Mouse (Mus musculus) cerebellum, adult 9-10 months (tissue): ENCODE data around the gene Klrb1f.
"Not testable (repeated sequence)": the region's sequence is repeated elsewhere in the genome, so short reads cannot be mapped to it uniquely, and the experiment has no call there.

Experiments
- DNase-seq: peaks from one replicate; pipeline ENCODE4 v3.0.0; 2022

The Klrb1f gene

GRCm38 (mm10) chr6:129049596-129050251, 4.0 kb downstream of the Klrb1f start:
- DNase-seq, result no peak

- no peak for DNase-seq
Measured at GRCm38 (mm10) chr6:129051086-129051485, 5.4 kb downstream of the Klrb1f start.

- DNase-seq, result no peak
Measured at GRCm38 (mm10) chr6:129051731-129052130, 6.0 kb downstream of the Klrb1f start.

GRCm38 (mm10) chr6:129056237-129056636, 10.5 kb downstream of the Klrb1f start:
- DNase-seq, result no peak

GRCm38 (mm10) chr6:129058013-129058412, 12.3 kb downstream of the Klrb1f start:
- DNase-seq, result no peak

DNA sequence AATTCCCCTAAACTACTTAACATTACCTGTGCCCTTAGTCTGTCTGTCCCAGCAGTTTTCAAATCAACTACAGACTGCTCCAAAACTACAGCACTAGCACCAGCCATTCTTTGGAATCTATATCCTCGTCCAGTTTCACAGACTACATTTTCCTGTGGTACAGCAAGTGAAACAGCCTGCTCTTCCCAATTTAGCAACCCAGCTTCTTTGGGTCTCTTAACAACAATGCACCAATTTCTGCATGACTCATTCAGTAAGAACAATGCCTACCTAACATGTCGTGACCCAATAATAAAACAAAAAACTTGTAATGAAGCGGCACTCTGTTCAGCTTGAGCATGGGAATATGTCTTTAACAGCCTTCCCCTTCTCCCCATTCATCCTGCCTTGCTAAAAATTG, 19.7 kb downstream of the Klrb1f start:
- no peak for DNase-seq

GRCm38 (mm10) chr6:129065857-129066256, 20.2 kb downstream of the Klrb1f start:
- DNase-seq, result no peak

- DNase-seq, result no peak
Measured at GRCm38 (mm10) chr6:129066530-129066929, 20.8 kb downstream of the Klrb1f start.

DNA sequence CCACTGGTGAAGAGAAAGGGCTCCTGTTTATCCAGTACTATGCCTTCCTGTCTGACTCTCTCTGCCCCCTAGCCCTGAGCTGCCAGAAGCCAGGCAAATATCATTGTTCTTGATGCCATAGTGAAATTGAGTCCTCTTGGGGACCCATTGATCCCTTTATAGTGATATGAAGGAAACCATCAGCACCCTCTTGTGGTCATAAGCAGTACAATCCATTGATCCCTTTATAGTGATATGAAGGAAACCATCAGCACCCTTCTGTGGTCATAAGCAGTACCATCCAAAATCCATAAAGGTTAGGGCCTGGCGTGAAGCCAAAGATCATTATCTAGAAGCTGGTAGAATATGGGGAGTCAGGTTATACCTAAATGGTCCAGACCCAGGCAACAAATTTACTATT, 21.3 kb downstream of the Klrb1f start:
- DNase-seq, result peak; percentile 9

GRCm38 (mm10) chr6:129085098-129085497, 39.4 kb downstream of the Klrb1f start:
- no peak for DNase-seq

- not testable (repeated sequence) for DNase-seq
Measured at GRCm38 (mm10) chr6:129086031-129086430, 40.3 kb downstream of the Klrb1f start.

GRCm38 (mm10) chr6:129088161-129088560, 42.5 kb downstream of the Klrb1f start:
- no peak for DNase-seq

DNA sequence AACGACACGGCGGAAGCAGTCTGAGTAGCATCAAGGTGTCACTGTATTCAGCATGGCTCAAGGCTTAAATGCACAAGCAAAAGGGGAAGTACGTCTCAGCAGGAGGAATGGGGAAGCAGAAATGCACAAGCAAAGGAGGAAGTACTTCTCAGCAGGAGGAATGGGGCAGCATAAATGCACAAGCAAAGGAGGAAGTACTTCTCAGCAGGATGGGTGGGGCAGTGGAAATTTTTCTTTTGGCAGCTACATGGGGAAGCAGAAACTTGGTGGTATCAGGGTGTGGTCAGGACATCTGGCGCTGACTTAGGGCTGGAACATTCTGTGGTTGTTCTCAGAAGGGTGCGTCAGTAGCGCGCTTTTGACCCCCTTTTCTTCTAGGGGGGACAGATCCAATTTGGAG, 42.9 kb downstream of the Klrb1f start:
- DNase-seq, result not testable (repeated sequence)

DNA sequence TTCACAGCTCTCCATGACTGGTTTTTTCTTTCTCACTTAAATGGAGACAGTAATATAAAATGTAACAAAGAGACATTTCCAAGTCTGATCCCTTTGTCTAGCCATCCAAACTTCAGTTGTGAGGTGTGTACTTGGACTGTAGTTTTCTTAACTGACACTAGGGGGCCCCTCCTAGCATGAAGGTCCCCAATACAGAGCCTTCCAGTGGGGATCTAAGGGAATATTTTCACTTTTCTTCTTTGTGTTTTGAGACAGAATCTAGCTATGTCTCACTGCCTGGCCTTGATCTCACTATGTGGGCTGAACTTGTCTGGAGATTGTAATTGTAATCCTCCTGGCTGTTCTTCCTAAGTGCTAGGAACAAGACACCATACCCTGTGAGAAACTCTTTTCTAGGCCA, 49.5 kb downstream of the Klrb1f start:
- DNase-seq, result peak; percentile 9

DNA sequence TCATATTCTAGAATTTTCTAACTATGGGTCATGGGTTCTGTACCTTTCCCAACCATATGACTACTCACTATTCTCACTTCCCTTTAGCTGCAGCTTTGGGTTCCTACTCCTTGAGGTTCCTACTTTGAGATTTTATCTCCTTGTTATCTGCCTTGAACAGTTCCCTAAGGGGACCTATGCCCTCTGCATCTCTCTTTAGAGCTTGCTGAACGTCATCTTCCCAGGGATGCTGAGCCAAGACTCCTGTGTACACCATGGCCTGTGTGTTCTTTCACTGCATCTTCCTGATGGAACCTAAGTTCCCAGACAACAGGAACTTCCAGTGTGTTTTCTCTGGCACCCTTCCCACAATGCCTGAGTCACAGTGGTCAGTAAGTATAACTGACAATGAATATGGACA, 52.2 kb downstream of the Klrb1f start:
- DNase-seq, result no peak

GRCm38 (mm10) chr6:129100794-129101193, 55.1 kb downstream of the Klrb1f start, which contains the start of gene Clec2e:
Clec2e (minus strand) TSS chr6:129100913.
- not testable (repeated sequence) for DNase-seq

DNA sequence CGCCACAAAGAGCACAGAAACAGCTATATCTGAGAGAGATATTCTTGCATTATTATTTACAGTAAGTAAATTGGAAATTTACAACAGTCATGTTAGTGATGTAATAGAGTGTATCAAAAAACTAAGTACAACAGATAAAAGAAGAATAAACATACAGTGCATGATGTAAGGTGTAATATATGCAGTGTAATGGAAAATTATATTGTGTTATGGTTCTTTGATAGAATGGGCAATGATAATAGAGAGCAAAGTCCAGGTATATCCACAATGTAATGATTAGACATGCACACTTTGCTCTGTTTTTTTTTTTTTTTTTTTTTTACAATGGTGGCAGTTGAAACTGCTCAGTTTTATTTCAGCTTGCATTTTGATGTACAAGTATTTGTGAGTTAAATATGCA, 55.9 kb downstream of the Klrb1f start:
- no peak for DNase-seq

DNA sequence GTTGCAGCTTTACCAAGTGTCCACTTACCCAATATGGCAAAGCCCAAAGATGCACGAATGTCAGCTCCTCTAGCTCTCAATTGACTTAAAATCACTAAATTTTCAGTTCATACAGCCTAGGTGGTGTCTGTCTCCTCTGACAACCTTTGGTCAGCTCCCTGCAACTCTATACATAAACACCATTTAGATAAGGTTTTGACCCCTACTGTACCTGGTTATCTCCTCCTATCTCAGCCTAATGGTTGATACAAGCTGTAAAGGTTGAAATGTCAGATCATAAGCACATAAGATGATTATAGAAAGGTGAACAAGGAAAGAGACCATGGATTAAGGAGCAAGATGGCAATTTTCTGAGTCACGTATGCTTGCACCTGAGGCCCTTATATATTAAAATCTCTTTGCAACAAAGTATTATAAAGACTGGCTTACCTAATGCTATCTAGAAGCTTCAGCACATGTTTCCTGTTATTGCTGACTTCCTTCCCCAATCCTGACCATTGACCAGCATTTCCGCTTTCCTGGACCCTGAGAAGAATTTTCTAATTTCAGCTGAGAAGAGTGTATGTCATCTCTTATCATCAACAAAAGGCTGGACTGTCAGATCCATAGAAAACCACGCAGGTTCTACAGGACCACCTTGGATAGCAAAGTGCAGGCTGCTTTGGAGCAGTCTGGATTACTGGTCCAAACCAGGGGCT, 57.3 kb downstream of the Klrb1f start:
- DNase-seq, result no peak
